Mouse (Mus musculus) cerebellum, adult 2 months (tissue): Measurements from ENCODE around the gene Ltbp1. TPM values are rescaled to one million over a fixed set of nuclear protein-coding genes. Genes with fewer than 3 reads are reported as not detected.

Experiments
- DNase-seq, 2 experiments: peaks; one replicate each; pipeline ENCODE4 v3.0.0; 2021
- H3K27ac ChIP-seq: fragments of 200-500 bp; 2 replicates; pipeline ENCODE4 v1.5.1; 2012; ENCODE audit warnings: low read length, control low read depth, inconsistent platforms; ENCODE audit not compliant: insufficient read depth
- H3K27me3 ChIP-seq: fragments of 200-500 bp; 2 replicates; pipeline ENCODE4 v1.6.1; 2012; ENCODE audit warnings: inconsistent platforms, mild to moderate bottlenecking, low read length, moderate library complexity; ENCODE audit not compliant: control insufficient read depth, insufficient read depth
- H3K4me1 ChIP-seq: fragments of 200-500 bp; 2 replicates; pipeline ENCODE4 v1.6.1; 2011; ENCODE audit warnings: low read length; ENCODE audit not compliant: control insufficient read depth, insufficient read depth
- H3K4me3 ChIP-seq: fragments of 200-500 bp; replicated peaks from 2 replicates; pipeline ENCODE3; 2011; ENCODE audit warnings: mild to moderate bottlenecking, low read depth, low read length, control low read depth; ENCODE audit not compliant: insufficient read depth
- CTCF ChIP-seq: fragments of 200-500 bp; IDR thresholded peaks from 2 replicates; pipeline ENCODE4 v1.5.1; 2011; ENCODE audit warnings: low read depth, mild to moderate bottlenecking, control low read depth, low read length, moderate library complexity, borderline replicate concordance; ENCODE audit not compliant: insufficient read depth
- POLR2A ChIP-seq: fragments of 200-500 bp; IDR thresholded peaks from 2 replicates; pipeline ENCODE4 v1.6.1; 2011; ENCODE audit warnings: low read length, control low read depth, borderline replicate concordance; ENCODE audit not compliant: insufficient read depth
- WGBS: fragments of 180-500 bp; shearing (Covaris S2); methylation state at CpG from one replicate; pipeline ENCODE4 v1.1.7; 2018; 5-methylcytosine and 5-hydroxymethylcytosine counted together
- polyA plus RNA-seq: library from polyadenylated mRNA; depleted of rRNA; stranded (reverse); fragments of >200 nt; gene quantifications from 2 replicates; pipeline ENCODE4 v1.2.3, GENCODE M21; 2012

Ltbp1 gene
- polyA plus RNA-seq, 1 experiment: 1.8 TPM

DNA sequence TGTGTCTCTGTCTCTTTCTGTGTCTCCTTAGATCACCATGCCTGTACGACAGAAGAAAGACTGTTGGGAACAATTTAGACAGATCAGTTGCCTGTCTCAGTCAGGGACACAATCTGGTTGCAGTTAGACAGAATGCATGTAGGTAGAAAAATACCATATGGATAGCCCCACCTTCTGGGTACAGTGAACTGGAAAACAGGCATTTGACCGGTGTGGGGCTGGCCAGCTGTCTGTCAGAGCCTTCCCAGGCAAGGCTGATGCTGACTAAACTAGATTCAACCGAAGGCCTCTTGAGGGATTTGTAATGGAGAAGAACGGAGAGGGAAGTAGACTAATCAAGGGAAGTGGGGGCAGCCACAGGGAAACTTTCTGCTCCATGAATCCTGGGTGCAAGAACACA, 156.6 kb downstream of the Ltbp1 start:
- Histone ChIP-seq H3K27ac (no peak overlapping the region), H3K4me1 (no peaks in the 10 kb centered on the region), H3K4me3 (no peak overlapping the region), H3K27me3 (no peaks in the 10 kb centered on the region)
- TF ChIP-seq CTCF (no peak), POLR2A (no peak)
- WGBS: 17% methylated on average over 4 of the region's 4 CpGs
- DNase-seq: no peak

DNA sequence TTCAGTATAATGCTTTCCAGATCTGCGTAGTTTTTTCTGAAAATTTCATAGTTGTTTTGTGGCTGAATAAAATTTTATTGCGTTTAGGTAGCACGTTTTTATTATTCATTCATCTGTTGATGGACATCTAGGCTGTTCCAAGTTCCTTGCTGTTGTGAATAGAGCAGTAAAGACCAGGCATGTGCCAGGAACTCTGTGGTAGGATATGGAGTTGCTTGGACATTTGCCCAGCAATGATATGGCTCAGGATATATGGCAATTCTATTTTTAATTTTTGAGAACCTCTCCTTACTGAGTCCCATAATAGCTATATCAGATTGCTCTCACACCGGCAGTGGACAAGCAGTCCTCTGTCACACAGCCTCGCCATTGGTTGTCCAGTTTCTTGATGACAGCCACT, 159.2 kb downstream of the Ltbp1 start:
- Histone ChIP-seq H3K4me3 (no peak overlapping the region), H3K27ac (no peak overlapping the region), H3K27me3 (no peaks in the 10 kb centered on the region), H3K4me1 (no peaks in the 10 kb centered on the region)
- 54% methylated on average over 5 of the region's 5 CpGs for WGBS
- TF ChIP-seq CTCF: no peak
- TF ChIP-seq POLR2A: no peak
- DNase-seq: no peak

DNA sequence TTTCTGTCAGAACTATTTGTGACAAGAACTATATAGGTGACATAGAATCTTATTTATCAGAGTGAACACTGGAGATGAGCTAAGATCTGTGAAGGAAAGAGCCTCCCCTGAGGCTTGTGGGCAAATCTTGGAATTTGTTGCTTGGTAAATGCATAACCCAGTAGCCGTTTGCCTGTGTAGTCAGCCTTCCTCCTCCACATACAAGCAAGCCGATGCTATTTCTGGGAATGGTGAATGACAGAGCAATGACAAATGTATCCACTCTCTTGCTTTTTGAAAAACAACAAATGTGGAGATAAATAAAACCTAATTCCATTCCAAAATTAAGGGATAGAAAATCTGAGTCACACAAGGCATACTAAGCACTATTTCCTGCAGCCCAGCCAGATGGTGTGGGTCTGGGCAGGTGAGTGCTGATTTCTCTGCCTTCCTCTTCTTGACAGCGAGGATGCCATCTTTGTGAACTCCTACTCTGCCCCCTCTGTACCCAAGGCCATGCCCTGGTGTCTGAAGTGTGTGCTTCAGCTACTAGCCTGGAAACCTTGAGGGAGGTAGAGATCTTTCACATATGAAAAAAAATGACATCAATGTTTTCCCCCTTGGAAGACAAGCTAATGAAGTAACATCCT, 163.3 kb downstream of the Ltbp1 start:
- Histone ChIP-seq H3K27ac (no peak overlapping the region), H3K4me1 (no peaks in the 10 kb centered on the region), H3K27me3 (no peaks in the 10 kb centered on the region), H3K4me3 (no peak overlapping the region)
- WGBS: 83% methylated on average over 3 of the region's 3 CpGs
- TF ChIP-seq POLR2A: no peak
- no peak for TF ChIP-seq CTCF
- no peak for DNase-seq

DNA sequence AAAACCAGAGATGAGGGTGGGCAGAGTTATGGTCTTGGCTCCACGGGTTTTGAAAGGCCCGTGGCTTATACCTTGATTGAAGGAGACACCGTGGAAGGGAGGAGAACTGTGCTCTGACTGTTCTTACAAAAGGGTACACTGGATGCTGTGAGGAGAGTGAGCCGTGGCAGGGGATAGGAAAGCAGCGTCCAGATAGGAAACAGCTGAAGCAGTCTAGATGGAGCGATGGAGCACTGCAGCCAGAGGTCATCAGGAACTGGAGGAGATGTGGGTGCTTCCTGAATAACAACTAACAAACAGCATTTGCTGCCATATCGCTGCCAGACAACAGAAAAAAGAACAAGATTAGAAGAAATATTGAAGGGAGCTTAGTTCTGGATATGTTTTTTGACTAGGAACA, 166.3 kb downstream of the Ltbp1 start:
- Histone ChIP-seq H3K27ac (no peak overlapping the region), H3K4me1 (no peaks in the 10 kb centered on the region), H3K27me3 (no peaks in the 10 kb centered on the region), H3K4me3 (no peak overlapping the region)
- TF ChIP-seq CTCF (no peak), POLR2A (no peak)
- DNase-seq: no peak
- whole genome bisulfite sequencing: 89% methylated on average over 7 of the region's 7 CpGs

DNA sequence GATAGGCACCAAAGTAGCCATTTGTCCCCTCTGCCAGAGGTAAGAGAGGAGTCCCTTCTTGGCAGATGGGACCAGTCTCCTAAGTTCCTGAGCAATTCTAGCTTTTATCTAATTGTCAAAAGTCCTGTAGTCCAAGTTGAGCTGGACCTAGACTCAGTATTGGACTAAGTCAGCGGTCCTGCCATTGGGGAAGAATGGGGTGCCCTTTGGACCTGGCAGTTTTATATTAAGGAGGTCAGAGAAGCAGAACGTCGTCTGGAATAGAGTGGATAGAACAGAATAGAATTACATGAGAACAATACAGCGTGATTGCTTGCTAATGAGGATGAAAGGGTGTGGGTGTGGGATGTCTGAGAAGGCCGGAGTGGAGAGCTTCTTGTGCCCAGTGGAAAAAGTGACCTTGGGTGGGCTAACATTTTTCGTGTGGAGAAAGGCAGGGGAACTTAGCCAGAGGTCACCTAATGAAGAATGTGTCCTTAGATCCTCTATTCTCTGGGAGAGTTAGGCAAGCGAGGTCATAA, 167.4 kb downstream of the Ltbp1 start:
- no peaks in the 10 kb centered on the region for H3K4me1 ChIP-seq
- 82% methylated on average over 7 of the region's 7 CpGs for WGBS
- no peak overlapping the region for H3K4me3 ChIP-seq
- DNase-seq: no peak
- H3K27ac ChIP-seq: no peak overlapping the region
- no peaks in the 10 kb centered on the region for H3K27me3 ChIP-seq
- TF ChIP-seq CTCF: no peak
- no peak for TF ChIP-seq POLR2A

DNA sequence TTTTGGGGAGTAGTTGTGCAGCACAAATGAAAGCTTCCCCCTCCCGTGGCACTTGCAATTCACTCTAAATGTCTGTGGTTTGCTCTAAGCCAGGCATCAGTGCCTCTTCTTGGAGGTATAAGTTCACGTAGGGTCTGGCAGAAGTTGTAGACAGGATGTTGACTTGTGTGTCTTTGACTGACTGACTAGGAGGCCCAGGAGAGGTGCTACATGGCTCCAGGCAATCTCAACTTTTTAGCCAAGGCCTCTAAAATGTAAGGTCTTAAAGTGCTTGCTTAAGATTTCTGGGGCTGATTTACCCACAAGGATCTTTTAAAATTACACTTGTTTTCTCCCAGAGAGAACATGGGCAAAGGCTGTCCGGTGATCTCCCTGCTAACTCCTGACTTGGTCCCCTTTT, 169.1 kb downstream of the Ltbp1 start:
- Histone ChIP-seq H3K4me3 (no peak overlapping the region), H3K27ac (no peak overlapping the region), H3K27me3 (no peaks in the 10 kb centered on the region), H3K4me1 (no peaks in the 10 kb centered on the region)
- TF ChIP-seq CTCF (no peak), POLR2A (no peak)
- no peak for DNase-seq
- 92% methylated on average over 3 of the region's 3 CpGs for WGBS

DNA sequence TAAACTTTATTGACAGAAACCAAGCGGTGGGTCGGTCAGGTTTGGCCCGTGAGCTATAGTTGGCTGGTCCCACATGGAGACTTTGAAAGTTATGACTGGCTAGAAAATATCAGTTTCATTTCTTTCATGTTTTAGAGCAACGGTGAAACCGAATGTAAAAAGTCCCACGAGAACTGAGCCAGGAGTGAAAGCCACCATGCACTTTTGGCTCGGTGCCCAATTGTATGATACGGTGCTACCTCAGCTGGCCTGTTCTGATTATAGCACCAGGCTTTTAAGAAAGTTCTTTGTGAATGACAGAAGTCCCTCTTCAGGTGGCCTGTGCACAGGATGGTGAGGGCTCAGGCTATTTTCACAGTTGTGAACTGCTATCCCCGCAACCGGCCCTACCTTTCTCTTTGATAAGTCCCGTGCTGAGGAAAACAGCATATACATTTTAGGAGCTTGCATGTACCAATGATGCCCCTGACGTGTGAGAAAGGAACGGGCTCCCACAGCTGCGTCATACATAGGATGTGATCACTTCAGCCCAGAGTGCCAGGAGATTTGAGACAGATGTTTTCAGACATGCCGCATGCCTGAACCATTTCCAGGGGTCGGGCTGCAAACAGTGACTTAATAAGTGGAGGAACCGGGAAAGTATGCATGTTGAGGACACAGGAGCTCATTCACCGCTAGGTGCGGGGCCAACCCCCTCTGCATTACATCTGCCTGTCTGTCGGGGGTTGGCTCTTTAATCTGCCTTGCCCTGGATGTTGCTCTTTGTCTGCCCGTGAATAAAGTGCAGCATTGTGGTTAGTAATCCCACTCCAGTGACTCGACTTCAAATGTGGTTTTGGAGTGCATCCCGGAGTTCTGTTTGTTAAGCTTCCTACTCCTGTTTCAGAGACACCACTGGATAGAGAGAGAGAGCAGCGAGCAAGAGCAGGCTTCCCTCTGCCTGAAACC, 172.8 kb downstream of the Ltbp1 start:
- no peak overlapping the region for H3K4me3 ChIP-seq
- no peak for DNase-seq

DNA sequence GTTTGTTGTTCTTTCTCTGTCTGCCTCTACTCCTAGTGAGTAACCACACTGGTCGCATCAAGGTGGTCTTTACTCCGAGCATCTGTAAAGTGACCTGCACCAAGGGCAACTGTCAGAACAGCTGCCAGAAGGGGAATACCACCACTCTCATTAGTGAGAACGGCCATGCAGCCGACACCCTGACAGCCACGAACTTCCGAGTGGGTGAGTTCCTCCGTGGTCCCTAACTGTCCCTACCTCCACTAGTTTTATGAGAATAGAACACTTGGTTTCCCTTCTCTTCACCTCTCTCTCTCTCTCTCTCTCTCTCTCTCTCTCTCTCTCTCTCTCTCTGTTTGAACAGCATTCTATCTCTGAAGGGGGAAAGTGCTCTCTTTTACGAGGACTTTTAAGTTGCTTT, 173.6 kb downstream of the Ltbp1 start:
- WGBS: 49% methylated on average over 8 of the region's 8 CpGs
- no peaks in the 10 kb centered on the region for H3K4me1 ChIP-seq
- no peak overlapping the region for H3K4me3 ChIP-seq
- DNase-seq: no peak
- TF ChIP-seq POLR2A (no peak), CTCF (no peak)
- H3K27me3 ChIP-seq: no peaks in the 10 kb centered on the region
- H3K27ac ChIP-seq: no peak overlapping the region

More for the DNA sequence above, 172.8 kb downstream of the Ltbp1 start:
- TF ChIP-seq POLR2A (no peak), CTCF (no peak)
- WGBS: 27% methylated on average over 24 of the region's 24 CpGs
- H3K27ac ChIP-seq: no peak overlapping the region
- H3K4me1 ChIP-seq: no peaks in the 10 kb centered on the region
- H3K27me3 ChIP-seq: no peaks in the 10 kb centered on the region
